Mouse (Mus musculus): ENCODE measurements at regions not wholly inside any gene's neighbourhood (a gene's known extent, or its start where the extent isn't known, plus 50 kb on each side); places are given as distances from the start of the nearest gene placed in this dataset.

- Histone ChIP-seq H3K27ac (replicated peaks) (no peak overlapping the region), H3K4me2 (no peak overlapping the region), H3K9me3 (0 out of 2 replicates have a peak, but pooled peaks cover 6% of the 10 kb centered on the region), H3K36me3 (no peaks in the 10 kb centered on the region), H3K9ac (no peak overlapping the region), H3K4me3 (no peak overlapping the region), H3K4me1 (replicated peaks) (no peaks in the 10 kb centered on the region), H3K27me3 (no peaks in the 10 kb centered on the region)
- no peak for ATAC-seq (ENCODE audit: low read depth)
- WGBS = 88% methylated on average over 1 of the region's 1 CpGs
Measured at GRCm38 (mm10) chr6:93031812-93032330, 88.6 kb upstream of the Adamts9 start.

GRCm38 (mm10) chr6:93026068-93027022, 83.1 kb upstream of the Adamts9 start:
- Histone ChIP-seq H3K9me3 (no peaks in the 10 kb centered on the region), H3K4me2 (no peak overlapping the region), H3K36me3 (no peaks in the 10 kb centered on the region), H3K27me3 (no peaks in the 10 kb centered on the region), H3K27ac (replicated peaks) (no peak overlapping the region), H3K9ac (no peak overlapping the region), H3K4me1 (replicated peaks) (peaks cover 15% of the 10 kb centered on the region), H3K4me3 (no peak overlapping the region)
- WGBS = 77% methylated on average over 9 of the region's 9 CpGs
- ATAC-seq (ENCODE audit: low read depth) = no peak

DNA sequence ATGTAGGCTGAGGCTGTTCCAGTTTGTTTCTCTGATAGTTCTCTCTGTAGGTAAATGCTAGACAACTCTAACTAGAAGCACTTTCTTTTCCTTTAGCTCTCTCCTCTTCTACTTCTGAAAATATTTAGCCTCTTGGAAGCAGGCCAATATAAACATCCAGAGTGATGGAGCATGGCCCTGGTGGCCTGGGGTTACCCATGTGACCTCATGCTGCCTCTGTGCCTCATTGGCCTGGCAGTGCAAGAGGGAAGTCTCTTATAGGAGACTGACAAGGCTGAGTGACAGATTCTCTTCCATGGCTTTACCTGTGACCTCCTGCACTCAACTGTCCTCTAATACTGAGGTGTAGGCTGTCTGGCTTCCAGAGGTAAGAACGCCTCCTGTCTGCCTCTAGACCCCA, 71.2 kb upstream of the Adamts9 start:
- no peaks in the 10 kb centered on the region for H3K27me3 ChIP-seq
- H3K36me3 ChIP-seq = no peaks in the 10 kb centered on the region
- no peaks in the 10 kb centered on the region for H3K4me1 ChIP-seq (replicated peaks)
- no peak for ATAC-seq (ENCODE audit: low read depth)
- H3K27ac ChIP-seq (replicated peaks) = no peak overlapping the region
- H3K9ac ChIP-seq = no peak overlapping the region
- 56% methylated on average over 1 of the region's 1 CpGs for WGBS
- H3K9me3 ChIP-seq = no peaks in the 10 kb centered on the region
- H3K4me3 ChIP-seq = no peak overlapping the region
- no peak overlapping the region for H3K4me2 ChIP-seq

GRCm38 (mm10) chr6:93011906-93012305, 68.6 kb upstream of the Adamts9 start:
- Histone ChIP-seq H3K4me1 (replicated peaks) (no peaks in the 10 kb centered on the region), H3K36me3 (no peaks in the 10 kb centered on the region), H3K9me3 (no peaks in the 10 kb centered on the region), H3K27ac (replicated peaks) (no peak overlapping the region), H3K4me3 (no peak overlapping the region), H3K27me3 (no peaks in the 10 kb centered on the region), H3K4me2 (no peak overlapping the region), H3K9ac (no peak overlapping the region)
- WGBS = 81% methylated on average over 5 of the region's 5 CpGs
- ATAC-seq (ENCODE audit: low read depth) = no peak

GRCm38 (mm10) chr6:93004587-93005240, 61.4 kb upstream of the Adamts9 start:
- 77% methylated on average over 2 of the region's 3 CpGs for WGBS
- H3K4me1 ChIP-seq (replicated peaks) = no peaks in the 10 kb centered on the region
- ATAC-seq (ENCODE audit: low read depth) = no peak

GRCm38 (mm10) chr6:93003812-93004211, 60.5 kb upstream of the Adamts9 start:
- Histone ChIP-seq H3K4me3 (no peak overlapping the region), H3K4me1 (replicated peaks) (no peaks in the 10 kb centered on the region), H3K4me2 (no peak overlapping the region), H3K27ac (replicated peaks) (no peak overlapping the region), H3K9me3 (no peaks in the 10 kb centered on the region), H3K36me3 (no peaks in the 10 kb centered on the region), H3K27me3 (no peaks in the 10 kb centered on the region), H3K9ac (no peak overlapping the region)
- WGBS = 93% methylated on average over 5 of the region's 5 CpGs
- ATAC-seq (ENCODE audit: low read depth) = no peak

More at GRCm38 (mm10) chr6:93004587-93005240, 61.4 kb upstream of the Adamts9 start:
- no peaks in the 10 kb centered on the region for H3K9me3 ChIP-seq
- no peaks in the 10 kb centered on the region for H3K27me3 ChIP-seq
- no peaks in the 10 kb centered on the region for H3K36me3 ChIP-seq
- H3K27ac ChIP-seq (replicated peaks) = no peak overlapping the region
- no peak overlapping the region for H3K4me3 ChIP-seq
- no peak overlapping the region for H3K9ac ChIP-seq
- H3K4me2 ChIP-seq = no peak overlapping the region

- H3K9me3 ChIP-seq = 0 out of 2 replicates have a peak, but pooled peaks cover 3% of the 10 kb centered on the region
- WGBS = 82% methylated on average over 5 of the region's 5 CpGs
- no peaks in the 10 kb centered on the region for H3K4me1 ChIP-seq (replicated peaks)
- H3K9ac ChIP-seq = no peak overlapping the region
- no peak overlapping the region for H3K4me3 ChIP-seq
- no peak overlapping the region for H3K4me2 ChIP-seq
- no peaks in the 10 kb centered on the region for H3K27me3 ChIP-seq
- H3K36me3 ChIP-seq = no peaks in the 10 kb centered on the region
- no peak for ATAC-seq (ENCODE audit: low read depth)
- no peak overlapping the region for H3K27ac ChIP-seq (replicated peaks)
Measured at GRCm38 (mm10) chr6:92993647-92994046, 50.4 kb upstream of the Adamts9 start.

Measured in neural tube, embryonic 13.5 days (tissue).